Mouse (Mus musculus): ENCODE results near the gene Aatk. TPM values are rescaled to one million over a fixed set of nuclear protein-coding genes. Genes with fewer than 3 reads are reported as not detected.

Gene Aatk
- total RNA-seq, 2 experiments from 2014 or later = 189 to 195 TPM

DNA sequence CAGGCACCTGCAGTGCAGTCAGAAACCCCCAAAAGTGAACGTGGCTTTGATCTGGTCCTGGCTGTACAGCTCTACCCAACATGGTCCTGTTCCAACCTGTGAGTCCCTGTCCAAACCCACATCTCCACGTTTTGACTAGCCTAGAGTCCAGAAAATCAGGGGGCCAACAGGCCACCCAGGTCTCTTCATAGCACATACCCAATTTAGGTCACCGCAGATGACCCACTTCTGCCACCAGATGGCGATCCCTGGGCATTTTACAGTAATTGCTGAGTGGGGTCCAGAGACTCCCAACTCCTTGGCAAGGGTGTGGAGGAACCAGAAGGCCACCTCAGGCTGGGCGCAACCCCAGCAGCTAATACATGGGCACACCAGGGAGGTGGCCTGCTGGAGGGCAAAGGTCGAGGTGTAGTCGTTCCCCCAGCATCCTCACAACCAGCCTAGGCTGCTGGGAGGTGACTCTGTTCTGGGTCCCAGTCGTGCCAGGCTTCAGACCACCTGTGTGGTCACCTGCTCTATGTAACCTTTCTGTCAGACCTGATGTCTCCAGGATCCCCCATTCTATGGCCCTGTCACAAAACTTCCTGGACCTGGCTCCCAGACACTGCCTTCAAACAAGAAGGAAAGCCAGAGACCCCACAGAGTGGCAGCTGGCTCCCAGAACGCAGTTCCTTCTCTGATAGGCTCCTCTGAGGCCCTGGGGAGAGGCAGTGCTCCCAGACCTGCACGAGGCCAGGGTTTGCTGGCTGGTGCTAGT is 16.6 kb downstream of the Aatk start:
- intact Hi-C loops (cut with DNase I) = loop anchor here (1.0 kb wide), 1 partner anchor 35 kb away; no protein-coding TSS in a partner anchor

DNA sequence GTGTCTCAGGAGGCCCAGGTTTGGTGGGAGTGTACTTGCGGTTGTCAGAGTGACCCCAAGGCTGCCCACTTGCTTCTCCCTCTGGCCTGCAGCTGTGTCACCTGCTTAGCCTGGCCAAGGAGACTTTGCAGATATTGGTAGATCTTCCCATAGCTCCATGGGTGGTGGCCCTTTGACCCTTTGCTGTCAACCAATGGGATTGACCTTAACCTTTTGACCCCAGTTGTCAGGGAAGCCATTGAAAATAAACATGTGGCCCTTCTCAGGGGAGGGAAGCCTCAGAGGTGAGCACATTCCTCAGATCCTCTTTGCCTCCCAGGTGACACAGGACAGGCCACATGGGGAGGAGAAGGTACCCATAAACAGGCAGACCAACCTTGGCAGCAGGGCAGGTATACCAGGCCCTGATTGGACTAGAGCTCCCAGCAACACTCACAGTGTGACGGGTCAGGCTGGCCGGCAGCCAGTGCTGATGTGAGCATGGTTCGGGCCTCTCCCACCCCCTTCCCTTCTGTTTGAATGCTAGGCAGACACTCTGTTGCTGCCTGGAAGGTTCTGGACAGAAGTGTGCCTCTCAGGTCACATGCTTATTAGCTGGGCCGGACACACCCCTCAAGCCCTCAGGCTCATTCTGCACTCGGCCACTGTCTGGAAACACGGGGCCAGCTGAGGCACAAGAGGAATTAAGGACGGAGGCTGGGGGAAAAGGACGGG is 17.4 kb downstream of the Aatk start:
- intact Hi-C loops (cut with DNase I) = loop anchor here (1.0 kb wide), 1 partner anchor 36 kb away; no protein-coding TSS in a partner anchor
- no peak for DNase-seq (ENCODE audit: low spot score in 2 of 2)

More for the DNA sequence above, 16.6 kb downstream of the Aatk start:
- DNase-seq (ENCODE audit: low spot score in 2 of 2) = no peak

DNA sequence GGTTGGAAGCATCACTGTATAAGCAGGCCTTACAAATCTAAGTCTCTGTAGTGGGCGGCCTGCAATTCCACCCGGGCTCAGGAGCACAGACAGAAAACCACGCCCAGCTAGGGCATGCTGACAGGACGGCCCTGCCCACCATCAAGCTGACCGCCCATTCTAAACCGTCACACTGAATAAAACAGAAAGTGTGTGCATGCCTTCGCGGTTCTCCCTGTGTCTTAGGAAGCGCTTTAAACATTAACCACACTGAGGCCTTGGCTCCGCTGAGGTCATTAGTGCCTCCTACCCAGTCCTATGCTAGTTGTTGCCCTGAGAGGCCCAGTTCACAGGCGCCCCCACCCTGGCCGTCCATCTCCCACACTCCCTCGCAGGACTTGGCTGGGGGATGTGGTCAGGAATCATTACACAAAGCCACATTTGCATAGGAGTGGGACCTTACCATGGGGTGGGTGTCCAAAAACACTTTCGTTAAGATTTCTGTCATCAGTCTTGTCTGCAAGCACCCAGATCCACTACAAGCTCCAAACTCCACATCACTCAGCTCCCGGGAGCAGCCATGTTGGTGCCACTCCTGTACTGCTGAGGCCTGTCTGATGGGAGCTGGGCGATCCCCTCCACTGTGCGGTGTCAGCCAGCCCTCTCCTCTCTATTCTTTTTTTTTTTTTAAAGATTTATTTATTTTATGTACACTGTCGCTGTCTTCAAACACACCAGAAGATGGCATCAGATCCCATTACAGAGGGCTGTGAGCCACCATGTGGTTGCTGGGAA is 18.5 kb downstream of the Aatk start:
- intact Hi-C loops (cut with DNase I) = no loop called here
- no peak for DNase-seq (ENCODE audit: low spot score in 2 of 2)

DNA sequence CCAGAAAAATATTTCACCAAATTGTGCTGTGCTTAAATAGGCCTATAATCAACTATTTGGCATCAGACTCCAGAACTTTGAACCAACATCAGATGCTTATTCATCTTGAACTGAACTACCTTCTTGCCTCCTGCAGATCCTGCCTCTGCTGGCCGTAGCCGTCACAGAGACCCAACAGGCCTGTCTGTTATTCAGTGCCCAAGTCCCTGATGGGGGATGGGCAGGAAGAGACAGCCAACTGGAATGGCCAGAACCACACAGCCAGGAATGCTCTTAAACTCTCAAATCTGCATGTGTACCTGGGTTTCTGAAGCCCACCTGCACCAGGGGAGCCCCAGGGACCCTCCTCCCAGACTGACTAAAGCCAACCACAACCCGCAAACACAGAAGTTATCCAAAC is 20.0 kb downstream of the Aatk start:
- DNase-seq (ENCODE audit: low spot score in 2 of 2) = no peak
- intact Hi-C loops (cut with DNase I) = no loop called here

DNA sequence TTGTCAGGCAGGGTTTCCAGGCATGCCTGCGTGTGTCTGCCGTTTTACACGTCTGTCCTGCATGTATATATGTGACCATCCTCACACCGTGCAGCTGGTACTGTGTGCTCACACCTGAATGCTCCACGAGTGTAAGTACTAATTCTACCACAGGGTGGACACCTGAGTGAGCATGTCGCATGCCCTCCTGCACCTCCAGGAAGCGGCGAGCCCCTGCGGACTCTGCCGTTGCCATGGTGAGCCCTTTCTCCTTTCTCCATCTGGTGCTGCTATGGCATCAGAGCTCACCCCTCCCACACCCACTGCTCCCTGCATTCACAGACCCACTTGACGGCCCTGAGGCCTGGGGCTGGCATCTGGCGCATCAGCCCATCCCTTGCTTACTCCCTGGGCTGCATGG is 24.1 kb downstream of the Aatk start:
- no peak for DNase-seq (ENCODE audit: low spot score in 2 of 2)
- intact Hi-C loops (cut with DNase I) = no loop called here

DNA sequence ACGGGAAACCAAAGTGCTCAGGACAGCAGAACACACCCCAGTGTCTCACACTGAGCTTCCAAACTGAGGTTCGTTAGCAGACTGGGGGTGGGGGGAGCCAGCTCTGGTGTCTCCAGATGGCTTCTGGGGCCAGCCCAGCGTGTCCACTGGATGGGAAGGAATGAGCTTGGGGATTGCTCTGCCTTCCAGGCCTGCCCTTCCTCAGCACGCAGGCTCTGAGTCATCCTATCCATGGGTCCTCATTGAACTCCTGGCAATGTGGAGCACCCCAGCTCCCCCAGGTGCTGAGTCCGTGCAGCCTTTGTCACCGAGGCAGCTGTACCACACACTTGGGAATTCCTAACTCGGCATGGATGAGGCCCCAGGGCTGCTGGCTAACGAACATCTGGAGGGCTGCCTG is 24.8 kb downstream of the Aatk start:
- DNase-seq (ENCODE audit: low spot score in 2 of 2) = no peak
- intact Hi-C loops (cut with DNase I) = no loop called here

DNA sequence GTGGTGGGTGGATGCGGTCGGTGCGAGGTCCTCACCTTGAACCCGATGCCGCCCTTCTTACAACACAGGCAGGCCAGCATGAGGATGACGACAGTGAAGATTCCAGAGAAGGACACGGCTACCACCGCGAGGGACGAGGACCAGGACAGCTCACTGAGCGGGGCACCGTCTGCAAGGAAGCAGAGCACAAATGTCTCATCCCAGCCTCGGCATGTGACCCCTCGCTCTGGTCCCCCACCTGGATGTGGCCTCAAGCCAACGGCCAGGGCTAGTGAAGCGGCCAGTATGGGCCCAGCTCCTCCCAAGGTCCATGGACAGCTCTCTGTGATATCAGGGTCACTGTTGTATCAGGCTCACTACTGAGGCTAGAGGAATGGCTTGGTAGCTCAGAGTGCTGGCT is 25.6 kb downstream of the Aatk start:
- no peak for DNase-seq (ENCODE audit: low spot score in 2 of 2)
- intact Hi-C loops (cut with DNase I) = no loop called here

DNA sequence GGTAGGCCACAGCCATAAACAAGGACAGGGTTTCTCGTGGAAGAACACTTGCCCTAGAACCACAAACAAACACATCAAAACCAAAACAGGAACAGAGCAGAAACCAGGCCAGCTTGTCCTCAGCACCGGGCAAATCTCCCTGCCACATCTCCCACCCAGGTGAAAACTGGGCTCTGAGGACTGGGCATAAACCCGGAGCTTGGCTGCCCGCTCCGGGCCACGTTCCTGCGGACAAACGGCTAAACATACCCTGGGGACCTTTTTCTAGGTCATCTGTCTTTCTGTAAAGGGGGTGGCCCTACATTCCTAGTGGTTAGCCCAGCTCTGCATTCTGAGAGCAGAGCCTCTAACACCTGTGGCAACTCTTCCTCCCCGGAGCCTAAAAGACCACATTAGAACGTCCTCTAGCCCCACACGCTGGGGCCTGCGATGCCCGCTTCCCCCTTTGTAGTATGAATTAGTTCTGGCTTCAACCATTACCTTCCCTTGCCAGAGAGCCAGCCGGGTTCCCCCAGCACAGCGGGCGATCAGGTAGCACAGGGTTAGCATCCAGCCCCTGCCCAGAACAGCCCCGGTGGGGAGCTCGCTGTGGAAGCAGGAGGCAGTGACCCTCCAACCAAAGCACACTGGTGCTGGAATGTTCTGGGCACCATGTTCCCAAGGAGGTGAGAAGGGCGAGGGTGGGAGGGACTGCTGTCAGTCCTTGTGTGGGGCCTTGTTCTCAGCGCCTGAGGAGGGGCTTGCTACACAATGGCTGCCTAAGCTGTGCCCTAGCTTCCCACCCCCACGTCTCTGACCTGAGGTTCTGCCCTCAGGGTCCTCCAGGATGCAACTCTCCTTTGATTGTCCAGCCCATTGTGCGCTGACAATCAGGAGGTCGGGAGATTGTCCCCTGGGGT is 27.2 kb downstream of the Aatk start:
- DNase-seq (ENCODE audit: low spot score in 2 of 2) = no peak
- intact Hi-C loops (cut with DNase I) = loop anchor here (5.0 kb wide), 1 partner anchor 63 kb away; no protein-coding TSS in a partner anchor

DNA sequence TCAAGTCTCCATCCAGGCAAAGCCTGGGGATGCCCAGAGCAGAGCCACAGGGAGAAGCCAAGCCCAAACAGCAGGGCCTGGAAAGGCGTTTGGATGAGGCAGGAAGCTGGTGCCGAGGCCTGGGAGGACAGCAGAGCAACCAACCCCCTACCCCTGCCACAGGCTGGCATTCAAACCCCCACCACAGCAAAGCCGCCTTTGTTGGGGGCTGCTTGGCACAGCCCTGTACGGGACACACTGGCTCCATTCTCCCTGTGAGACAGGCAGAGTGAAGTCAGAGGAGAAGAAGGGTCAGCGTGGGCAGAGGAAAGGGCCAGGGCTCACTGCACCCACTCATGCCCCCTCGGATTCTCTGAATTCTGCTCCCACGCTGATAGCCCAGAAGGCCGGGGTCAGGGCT is 30.0 kb downstream of the Aatk start:
- peak in 1 of 2 experiments; percentile 50 for DNase-seq (ENCODE audit: low spot score in 2 of 2)
- intact Hi-C loops (cut with DNase I) = loop anchor here (5.0 kb wide), 1 partner anchor 65 kb away; no protein-coding TSS in a partner anchor

DNA sequence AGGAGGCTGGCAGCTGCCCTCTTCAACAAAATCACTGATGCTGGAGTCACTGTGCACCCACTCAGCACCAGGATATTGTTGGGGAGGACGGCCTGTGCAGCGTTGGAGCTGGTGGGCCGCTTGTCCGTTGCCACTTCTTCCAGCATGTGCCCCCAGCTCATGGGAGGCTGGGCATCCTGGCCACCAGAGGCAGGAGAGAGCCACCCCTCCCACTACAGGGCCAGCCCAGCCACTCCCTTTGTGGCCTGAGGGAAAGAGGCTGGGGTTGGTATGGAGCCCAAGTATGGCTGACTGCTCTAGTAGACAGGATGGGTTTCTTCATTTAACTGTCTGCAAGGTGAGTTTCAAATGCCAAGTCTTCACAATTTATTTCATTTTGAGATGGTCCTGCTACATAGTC is 32.2 kb downstream of the Aatk start:
- DNase-seq (ENCODE audit: low spot score in 2 of 2) = no peak
- intact Hi-C loops (cut with DNase I) = loop anchor here (5.0 kb wide), 2 partner anchors 68 to 88 kb away; no protein-coding TSS in a partner anchor

DNA sequence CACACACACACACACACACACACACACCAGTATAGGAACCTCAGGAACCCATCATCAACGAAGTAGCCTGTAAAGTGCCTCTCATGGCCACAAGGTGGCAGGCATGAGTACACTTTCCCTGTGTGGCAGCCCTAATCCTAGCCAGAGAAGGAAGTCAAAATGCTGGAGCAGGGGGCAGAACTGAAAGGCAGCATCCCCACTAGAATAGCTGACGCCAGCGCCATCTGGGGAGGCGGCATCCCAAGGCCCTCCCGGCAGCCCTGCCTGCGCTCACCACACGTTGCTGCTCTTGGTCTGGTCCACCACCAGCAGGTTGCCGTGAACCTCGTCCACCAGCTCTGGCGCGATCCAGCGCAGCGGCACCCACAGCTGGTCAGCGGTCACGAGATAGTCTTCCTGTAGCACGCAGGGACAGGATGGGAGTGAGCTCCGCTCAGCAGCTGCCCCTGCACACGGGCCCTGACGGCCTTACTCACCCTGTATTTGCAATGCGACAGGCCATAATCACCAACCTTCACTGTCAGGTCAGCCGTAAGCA is 33.7 kb downstream of the Aatk start:
- intact Hi-C loops (cut with DNase I) = loop anchor here (1.0 to 5.0 kb wide), 3 partner anchors 34 to 89 kb away; partner anchors contain the start of gene Aatk

DNA sequence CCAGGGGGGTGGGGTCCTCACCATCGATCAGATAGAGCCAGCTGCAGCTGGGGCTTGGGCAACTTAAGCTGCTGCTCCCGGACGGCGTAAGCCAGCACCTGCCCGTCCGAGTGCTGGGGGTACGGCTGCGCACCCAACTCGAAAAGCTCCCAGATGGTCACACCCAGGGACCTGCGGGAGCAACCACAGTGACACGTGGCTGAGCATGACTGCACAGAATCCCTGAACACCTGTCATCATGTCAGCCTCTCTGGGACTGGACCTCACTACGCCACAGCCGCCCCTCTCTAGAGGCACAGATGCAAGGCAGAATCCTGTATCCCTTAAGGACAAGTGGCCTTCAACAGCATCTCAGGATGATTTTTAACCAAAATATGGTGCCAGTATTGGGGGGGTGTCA is 34.3 kb downstream of the Aatk start:
- DNase-seq (ENCODE audit: low spot score in 2 of 2) = no peak
- intact Hi-C loops (cut with DNase I) = loop anchor here (1.0 to 5.0 kb wide), 3 partner anchors 34 to 90 kb away; partner anchors contain the start of gene Aatk

More for the DNA sequence above, 33.7 kb downstream of the Aatk start:
- DNase-seq (ENCODE audit: low spot score in 2 of 2) = peak; percentile 87 to 92

DNA sequence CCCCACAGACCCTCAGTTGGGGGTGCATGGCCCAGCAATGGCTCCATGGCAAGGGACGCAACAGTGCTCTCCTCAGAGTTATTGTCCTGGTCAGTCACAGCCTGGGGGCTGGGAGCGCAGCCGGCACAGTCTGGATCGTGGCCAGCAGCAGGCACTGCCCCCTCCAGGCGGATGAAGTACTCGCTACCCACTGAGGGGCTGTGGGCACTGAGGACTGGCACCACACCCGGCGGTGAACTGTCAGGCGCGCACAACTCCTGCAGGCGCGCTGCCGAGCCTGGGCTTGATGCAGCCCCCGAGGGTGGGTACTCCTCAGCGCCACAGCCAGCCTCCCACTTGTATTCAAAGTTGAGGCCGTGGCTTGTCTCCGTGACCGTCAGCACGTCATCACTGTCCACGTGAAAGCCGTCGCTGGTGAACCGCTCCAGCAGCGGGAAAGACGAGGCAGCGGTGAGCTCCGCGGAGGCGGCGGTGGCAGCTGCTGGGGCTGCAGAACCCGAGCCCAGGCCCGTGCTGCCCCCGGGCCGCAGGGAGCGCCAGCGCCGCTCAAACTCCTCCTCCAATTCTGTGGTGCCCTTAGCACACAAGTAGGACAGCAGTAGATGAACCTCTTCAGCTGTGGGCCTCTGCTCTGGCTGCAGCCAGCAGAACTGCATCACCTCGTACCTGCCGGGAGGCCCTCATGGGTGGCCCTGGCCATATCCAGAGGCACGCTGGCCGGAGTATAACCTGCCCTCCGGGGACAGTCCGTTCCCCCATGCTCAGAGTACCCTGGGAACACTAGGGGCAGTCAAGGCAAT is 35.0 kb downstream of the Aatk start:
- peak in 1 of 2 experiments; percentile 53 for DNase-seq (ENCODE audit: low spot score in 2 of 2)
- intact Hi-C loops (cut with DNase I) = loop anchor here (2.0 to 5.0 kb wide), 2 partner anchors 35 to 90 kb away; partner anchors contain the start of gene Aatk

DNA sequence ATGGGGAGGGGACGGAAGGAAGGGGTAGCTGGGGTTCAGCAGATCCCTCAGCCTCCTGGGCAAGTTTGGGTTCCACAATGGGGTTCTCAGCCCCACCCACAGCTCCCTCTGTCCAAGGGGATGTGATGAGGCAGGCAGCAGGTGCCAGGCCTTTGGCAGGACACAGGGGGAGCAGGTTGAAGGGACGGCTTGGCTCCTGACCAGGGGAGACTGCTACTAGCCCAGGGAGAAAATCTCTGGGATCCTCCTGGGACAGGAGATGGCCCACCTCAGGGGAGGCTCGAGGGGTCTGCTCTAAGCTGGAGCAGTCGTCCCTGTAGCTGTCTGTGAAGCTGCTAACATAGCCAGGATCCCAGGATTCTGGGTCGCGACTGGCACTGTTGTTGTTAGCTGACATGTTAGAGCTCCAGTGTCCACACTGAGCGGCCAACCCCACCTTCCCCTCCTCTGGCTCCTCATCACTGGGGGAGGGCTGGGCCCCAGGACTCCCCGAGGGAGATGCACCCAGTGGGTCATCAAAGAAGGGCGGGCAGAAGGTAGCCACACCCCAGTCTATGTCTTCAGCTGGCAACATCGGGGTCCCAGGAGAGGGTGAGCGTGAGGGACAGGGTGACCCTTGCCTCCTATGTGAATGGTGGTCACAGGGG is 35.7 kb downstream of the Aatk start:
- DNase-seq (ENCODE audit: low spot score in 2 of 2) = no peak
- intact Hi-C loops (cut with DNase I) = loop anchor here (5.0 kb wide), 1 partner anchor 91 kb away; no protein-coding TSS in a partner anchor

DNA sequence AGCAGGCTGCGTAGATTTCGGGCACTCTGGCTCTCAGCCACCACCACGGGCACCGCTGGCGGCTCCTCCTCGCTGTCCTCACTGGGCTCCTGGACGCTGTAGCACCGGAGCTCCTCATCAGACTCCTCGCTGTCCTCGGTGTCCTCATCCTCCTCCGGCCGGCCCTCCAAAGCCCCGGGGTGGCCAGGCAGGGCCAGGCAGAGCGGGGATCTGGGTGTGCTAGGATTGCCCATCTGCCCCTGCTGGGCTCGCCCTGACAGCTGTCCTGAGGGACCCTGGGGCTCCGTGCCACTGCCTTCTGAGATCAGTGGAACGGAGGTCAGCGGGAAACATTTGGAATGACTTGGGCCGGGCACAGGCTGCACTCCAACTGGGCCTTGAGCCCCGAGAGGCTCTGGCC is 37.0 kb downstream of the Aatk start:
- intact Hi-C loops (cut with DNase I) = loop anchor here (5.0 kb wide), 1 partner anchor 92 kb away; no protein-coding TSS in a partner anchor
- DNase-seq (ENCODE audit: low spot score in 2 of 2) = no peak

DNA sequence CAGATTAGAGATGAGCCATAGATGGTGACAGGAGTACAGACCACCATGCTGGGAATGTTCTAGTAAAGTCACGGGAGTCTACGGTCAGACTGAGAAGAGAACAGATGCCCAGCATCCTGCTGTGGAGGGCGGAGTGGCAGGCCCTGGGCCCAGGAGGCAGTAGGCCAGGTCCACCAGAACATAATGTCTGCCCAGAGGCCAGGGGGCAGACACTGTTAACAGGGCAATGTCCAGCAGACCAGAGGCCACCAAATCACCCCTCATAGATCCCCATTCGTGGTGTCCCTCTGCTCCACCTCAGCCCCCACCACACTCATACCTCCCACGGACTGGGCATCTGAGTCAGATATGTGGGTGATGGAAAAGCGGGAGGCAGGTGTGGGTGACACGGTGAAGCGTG is 38.0 kb downstream of the Aatk start:
- intact Hi-C loops (cut with DNase I) = no loop called here
- no peak for DNase-seq (ENCODE audit: low spot score in 2 of 2)

DNA sequence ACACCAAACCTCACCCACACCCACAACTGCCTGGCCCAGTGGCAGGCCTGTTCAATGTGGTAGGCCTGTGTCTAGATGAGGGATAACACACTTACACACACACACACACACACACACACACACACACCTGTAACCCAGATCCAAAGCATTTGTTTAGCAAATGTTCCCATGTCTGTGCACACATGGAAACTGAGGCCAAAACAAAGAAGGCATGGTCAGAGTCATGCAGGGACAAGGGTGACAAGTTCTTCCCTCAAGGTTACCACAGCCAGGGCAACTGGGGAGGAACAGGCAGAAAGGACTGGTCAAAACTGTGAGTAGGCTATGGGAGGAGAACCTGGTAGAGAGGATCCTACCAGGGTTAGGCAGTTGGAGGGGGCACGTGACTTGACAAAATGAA is 38.5 kb downstream of the Aatk start:
- intact Hi-C loops (cut with DNase I) = no loop called here
- no peak for DNase-seq (ENCODE audit: low spot score in 2 of 2)

Measured in left cerebral cortex, postnatal 25 days (tissue).